Mouse (Mus musculus) urinary bladder, postnatal 36 days (tissue): ENCODE data around the gene Gm47791.

Source experiments
- DNase-seq, 2 experiments: peaks; one replicate each; pipeline ENCODE4 v3.0.0; 2022; ENCODE audit warnings: low spot score in 2 of 2, mixed read lengths in 1 of 2

Gene Gm47791

DNA sequence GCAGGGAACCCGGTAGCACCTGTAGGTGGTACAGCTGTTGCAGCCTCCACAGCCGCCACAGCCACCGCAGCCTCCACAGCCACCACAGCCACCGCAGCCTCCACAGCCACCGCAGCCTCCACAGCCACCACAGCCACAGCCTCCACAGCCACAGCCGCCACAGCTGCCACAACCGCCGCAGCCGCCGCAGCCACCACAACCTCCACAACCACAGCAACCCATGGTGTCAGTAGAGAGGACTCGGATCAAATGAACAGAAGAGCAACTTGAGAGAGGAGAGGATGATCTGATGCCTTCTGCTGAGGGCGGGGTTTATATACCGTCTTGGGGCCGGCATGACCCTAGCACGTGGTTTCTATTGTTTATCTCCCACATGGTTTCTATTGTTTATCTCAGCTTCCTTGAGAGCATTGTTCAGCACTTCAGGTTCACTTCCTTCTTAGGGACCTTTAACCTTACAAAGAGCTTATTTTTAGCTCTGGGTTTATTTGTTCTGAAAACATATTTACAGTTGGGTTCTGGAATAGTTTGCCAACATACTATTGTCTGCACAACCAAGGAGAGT is at the start of gene Gm47791:
Gene Gm47791 (minus strand): TSS at position 222 of the 565 bp plus-strand sequence.
- DNase-seq = no peak

GRCm38 (mm10) chr1:82820626-82821186 is 49.7 kb upstream of the Gm47791 start:
- no peak for DNase-seq

DNA sequence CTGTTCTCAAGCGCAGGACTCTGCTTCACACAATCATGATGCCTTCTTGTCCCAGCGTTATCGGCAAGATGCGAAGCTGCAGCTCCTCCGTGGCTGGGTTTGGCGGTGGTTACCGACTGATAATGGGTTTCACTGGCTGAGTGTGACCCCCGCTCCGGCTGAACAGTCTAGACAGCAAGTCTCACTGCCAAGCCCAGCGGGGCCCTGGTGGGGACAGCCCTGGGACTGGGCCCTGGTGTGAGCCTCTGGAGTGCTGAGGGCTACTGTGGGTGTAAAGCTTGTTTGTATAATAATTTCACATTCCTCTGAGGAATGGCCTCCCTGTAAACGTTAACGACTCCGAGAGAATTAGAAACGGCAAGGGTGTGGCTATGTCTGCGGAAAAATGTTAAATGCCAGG is 49.1 kb upstream of the Gm47791 start:
- no peak for DNase-seq

- DNase-seq = no peak
Measured at GRCm38 (mm10) chr1:82819366-82819765, 48.3 kb upstream of the Gm47791 start.

- DNase-seq = peak; percentile 35 to 46
Measured at GRCm38 (mm10) chr1:82815941-82816716, 45.1 kb upstream of the Gm47791 start.

- no peak for DNase-seq
Measured at GRCm38 (mm10) chr1:82811766-82812165, 40.7 kb upstream of the Gm47791 start.

DNA sequence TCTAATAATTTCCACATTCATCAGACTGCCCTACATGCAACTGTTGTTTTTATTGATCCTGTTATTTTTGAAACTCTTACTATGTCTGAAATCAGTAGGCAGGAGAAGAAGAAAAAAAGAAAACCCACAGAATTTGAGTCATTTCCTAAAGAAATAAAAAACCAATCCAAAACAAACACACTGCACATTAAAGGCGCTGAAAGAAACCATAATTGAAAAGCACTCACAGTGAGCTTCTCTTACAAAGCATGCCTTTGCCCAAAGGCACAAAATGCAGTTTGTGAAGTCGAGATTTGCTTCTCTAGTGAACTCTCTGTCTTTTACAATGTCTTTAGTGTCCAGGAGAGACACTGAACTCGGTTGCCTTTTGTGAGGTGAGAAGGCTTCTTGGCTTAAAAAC is 37.5 kb upstream of the Gm47791 start:
- no peak for DNase-seq

GRCm38 (mm10) chr1:82807206-82807605 is 36.2 kb upstream of the Gm47791 start:
- DNase-seq = no peak

GRCm38 (mm10) chr1:82806391-82806790 is 35.3 kb upstream of the Gm47791 start:
- no peak for DNase-seq

GRCm38 (mm10) chr1:82804059-82804458 is 33.0 kb upstream of the Gm47791 start:
- DNase-seq = no peak

GRCm38 (mm10) chr1:82803608-82804007 is 32.6 kb upstream of the Gm47791 start:
- no peak for DNase-seq

DNA sequence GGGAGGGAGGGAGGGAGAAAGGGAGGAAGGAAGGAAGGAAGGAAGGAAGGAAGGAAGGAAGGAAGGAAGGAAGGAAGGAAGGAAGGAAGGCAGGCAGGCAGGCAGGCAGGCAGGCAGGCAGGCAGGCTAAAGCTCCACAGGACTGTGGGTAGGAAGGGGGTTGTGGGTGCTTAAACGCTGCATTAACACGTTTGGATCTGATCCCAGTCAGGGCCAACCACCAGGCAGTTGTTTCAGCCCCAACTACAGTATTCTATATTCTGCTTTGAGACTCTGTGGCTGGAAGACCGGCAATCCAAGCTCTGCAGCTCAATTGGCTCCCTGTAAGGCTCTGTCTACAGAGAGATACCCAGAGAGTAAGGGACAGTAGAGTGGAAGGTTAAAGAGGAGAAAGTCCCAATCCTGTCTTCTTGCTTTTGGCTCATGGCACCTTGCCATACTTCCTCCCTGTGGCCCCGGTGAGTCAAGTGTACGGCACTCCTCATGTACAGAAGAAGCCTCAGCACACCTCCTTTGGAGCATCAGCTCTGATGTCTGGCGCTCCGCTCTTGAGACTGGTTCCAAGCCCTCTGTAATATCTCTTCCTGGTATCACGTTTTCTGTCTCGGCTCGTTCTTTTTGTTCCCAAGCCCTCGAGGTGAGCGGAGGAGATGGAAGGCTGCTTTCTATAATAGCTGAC is 30.2 kb upstream of the Gm47791 start:
- DNase-seq = no peak

DNA sequence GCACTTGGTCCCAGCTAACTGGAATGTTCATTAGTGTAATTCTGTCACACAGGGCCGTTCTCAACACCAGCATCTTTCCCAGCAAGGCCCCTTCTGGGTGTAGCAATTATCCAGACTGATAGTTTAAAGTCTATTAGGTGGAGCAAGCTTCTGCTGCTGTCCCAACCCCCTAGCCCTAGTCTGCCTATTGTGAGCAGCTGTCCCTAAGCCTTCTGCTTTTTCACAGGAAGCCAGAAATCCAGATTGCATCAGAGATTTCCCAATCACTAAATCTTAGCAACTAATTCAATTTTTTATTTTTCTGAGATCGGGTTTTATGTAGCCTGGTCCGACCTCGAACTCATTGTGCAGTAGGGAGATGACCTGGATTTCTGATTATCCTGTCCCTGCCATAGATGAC is 27.9 kb upstream of the Gm47791 start:
- peak in 1 of 2 experiments; percentile 19 for DNase-seq

GRCm38 (mm10) chr1:82798304-82798703 is 27.3 kb upstream of the Gm47791 start:
- no peak for DNase-seq

GRCm38 (mm10) chr1:82797088-82797487 is 26.0 kb upstream of the Gm47791 start:
- DNase-seq = no peak

DNA sequence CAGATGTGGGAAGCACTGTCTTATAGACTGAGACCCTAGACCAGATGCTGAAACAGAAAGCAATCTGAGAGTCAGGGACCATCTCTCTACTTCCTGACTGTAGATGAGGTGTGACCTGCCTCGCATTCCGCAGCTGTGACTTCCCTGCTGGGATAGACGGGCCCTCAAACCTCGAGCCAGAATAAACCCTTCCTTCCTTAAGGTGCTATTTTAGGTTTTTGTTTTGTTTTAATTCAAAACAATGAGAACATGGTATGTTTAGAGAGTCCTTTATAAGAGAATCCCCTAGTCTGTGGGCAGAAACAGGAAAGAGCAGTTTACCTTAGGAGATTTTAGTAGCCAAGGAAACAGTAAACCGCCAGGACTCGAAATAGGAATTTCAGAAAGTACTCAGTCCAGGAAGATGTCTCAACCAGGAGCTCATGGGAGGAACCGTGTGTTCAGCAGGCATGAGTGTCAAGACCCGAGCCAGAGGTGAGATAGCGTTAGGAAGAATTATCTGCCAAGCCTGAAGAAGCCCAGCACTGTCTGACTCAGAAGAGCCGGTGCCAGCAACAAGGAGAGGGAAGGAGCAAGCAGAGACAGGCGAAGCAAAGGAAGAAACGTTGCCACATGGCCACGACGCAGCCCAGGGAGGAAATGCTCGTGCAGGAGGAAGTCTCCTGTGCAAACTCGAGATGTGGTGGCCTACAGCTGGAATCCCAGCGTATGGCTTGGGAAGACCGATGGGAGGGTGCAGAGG is 24.8 kb upstream of the Gm47791 start:
- DNase-seq = peak in 1 of 2 experiments; percentile 17

DNA sequence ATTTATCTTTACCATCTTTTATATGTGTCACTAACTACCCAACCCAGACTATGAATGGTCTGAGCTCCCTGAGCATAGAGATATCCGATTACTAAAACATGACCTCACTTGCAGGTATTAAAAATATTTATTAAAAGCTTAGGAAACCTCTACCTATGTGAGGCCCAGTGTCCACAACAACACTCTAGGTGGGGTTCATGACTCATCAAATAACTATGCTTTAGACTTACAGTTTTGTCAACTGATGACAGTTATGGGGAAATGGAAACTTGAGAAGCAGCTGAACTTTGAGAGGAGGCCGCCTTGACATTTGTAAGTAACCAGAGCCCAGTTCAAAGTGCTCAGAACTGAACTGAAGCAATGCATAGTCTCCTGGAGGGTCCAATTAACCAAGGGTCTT is 24.2 kb upstream of the Gm47791 start:
- no peak for DNase-seq

DNA sequence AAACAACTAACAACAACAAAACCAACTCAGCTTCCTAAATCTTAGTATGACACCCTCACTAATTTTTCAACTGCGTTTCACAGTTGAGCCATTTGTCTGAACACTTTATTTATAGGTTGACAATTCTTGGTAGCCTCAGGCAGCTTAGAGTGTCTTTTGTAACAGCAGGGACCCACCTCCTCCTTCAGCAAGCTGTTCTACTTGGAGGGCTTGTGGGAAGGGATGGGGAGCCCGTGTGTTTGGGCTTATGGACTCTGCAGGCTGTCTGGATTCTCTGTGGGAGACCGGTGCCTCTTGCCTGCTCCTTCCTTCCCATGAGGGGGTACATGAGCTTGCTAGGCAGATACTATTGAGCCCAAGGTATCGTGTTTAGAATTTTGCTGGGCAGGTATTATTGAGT is 22.9 kb upstream of the Gm47791 start:
- DNase-seq = no peak

- no peak for DNase-seq
Measured at GRCm38 (mm10) chr1:82793110-82793509, 22.1 kb upstream of the Gm47791 start.

DNA sequence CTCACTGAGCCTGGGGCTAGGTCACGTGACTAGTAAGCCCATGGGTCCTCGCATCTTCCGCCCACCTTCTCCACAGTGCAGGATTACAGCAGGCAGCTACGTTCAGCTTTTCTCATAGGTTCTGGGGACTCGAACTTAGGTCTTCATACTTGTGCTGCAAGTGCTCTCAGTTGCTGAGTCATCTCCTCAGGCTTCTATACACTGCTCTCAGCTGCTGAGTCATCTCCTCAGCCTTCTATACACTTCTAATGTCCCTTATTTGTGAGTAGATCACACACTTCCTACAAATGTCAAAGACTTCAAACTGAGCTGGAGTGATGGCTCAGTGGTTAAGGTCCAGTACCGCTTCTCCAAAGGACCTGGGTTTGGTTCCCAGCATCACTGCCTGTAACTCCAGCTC is 21.2 kb upstream of the Gm47791 start:
- no peak for DNase-seq

- no peak for DNase-seq
Measured at GRCm38 (mm10) chr1:82791105-82791504, 20.1 kb upstream of the Gm47791 start.

- DNase-seq = no peak
Measured at GRCm38 (mm10) chr1:82788070-82788469, 17.0 kb upstream of the Gm47791 start.
